Mouse (Mus musculus) left cerebral cortex, adult 11 months (tissue): ENCODE results near the gene Duoxa1.
A peak's percentile ranks its signal among the peaks of the same experiment; 100 is the strongest.
"Not testable (repeated sequence)": the region's sequence is repeated elsewhere in the genome, so short reads cannot be mapped to it uniquely, and the experiment has no call there.

Source experiments
- DNase-seq: peaks from one replicate; pipeline ENCODE4 v3.0.0; 2022; ENCODE audit warnings: low spot score

Gene Duoxa1

GRCm38 (mm10) chr2:122313536-122313935 is at the start of gene Duoxa1:
TSS of gene Duoxa1 (minus strand) at chr2:122313730.
- DNase-seq: no peak

- no peak for DNase-seq
Measured at GRCm38 (mm10) chr2:122362622-122363523, 49.3 kb upstream of the Duoxa1 start.

- DNase-seq: no peak
Measured at GRCm38 (mm10) chr2:122361868-122362621, 48.5 kb upstream of the Duoxa1 start.

GRCm38 (mm10) chr2:122361181-122361580 is 47.7 kb upstream of the Duoxa1 start:
- DNase-seq: no peak

GRCm38 (mm10) chr2:122360310-122360709 is 46.8 kb upstream of the Duoxa1 start:
- no peak for DNase-seq

GRCm38 (mm10) chr2:122356187-122356586 is 42.7 kb upstream of the Duoxa1 start:
- no peak for DNase-seq

GRCm38 (mm10) chr2:122355389-122355788 is 41.9 kb upstream of the Duoxa1 start:
- DNase-seq: no peak

- DNase-seq: no peak
Measured at GRCm38 (mm10) chr2:122354191-122354929, 40.8 kb upstream of the Duoxa1 start.

- no peak for DNase-seq
Measured at GRCm38 (mm10) chr2:122353765-122354164, 40.2 kb upstream of the Duoxa1 start.

- DNase-seq: no peak
Measured at GRCm38 (mm10) chr2:122352992-122353391, 39.5 kb upstream of the Duoxa1 start.

GRCm38 (mm10) chr2:122351931-122352329 is 38.4 kb upstream of the Duoxa1 start:
- no peak for DNase-seq

- DNase-seq: no peak
Measured at GRCm38 (mm10) chr2:122351156-122351930, 37.8 kb upstream of the Duoxa1 start.

- DNase-seq: no peak
Measured at GRCm38 (mm10) chr2:122349136-122349785, 35.7 kb upstream of the Duoxa1 start.

GRCm38 (mm10) chr2:122348531-122349131 is 35.1 kb upstream of the Duoxa1 start:
- DNase-seq: peak; percentile 86

GRCm38 (mm10) chr2:122347257-122347656 is 33.7 kb upstream of the Duoxa1 start:
- DNase-seq: no peak

GRCm38 (mm10) chr2:122346164-122346563 is 32.6 kb upstream of the Duoxa1 start:
- DNase-seq: not testable (repeated sequence)

GRCm38 (mm10) chr2:122345106-122345893 is 31.8 kb upstream of the Duoxa1 start:
- DNase-seq: no peak

GRCm38 (mm10) chr2:122337291-122337690 is 23.8 kb upstream of the Duoxa1 start:
- no peak for DNase-seq

GRCm38 (mm10) chr2:122334170-122334569 is 20.6 kb upstream of the Duoxa1 start:
- no peak for DNase-seq

GRCm38 (mm10) chr2:122332222-122332621 is 18.7 kb upstream of the Duoxa1 start:
- DNase-seq: no peak
